Mouse (Mus musculus): Measurements from ENCODE around the gene Olfr45. TPM values are rescaled to one million over a fixed set of nuclear protein-coding genes. Genes with fewer than 3 reads are reported as not detected.
"Not testable (repeated sequence)": the region's sequence is repeated elsewhere in the genome, so short reads cannot be mapped to it uniquely, and the experiment has no call there.

Olfr45 gene
- not detected in 2 replicates for polyA plus RNA-seq (2012; rRNA removed)

- H3K36me3 ChIP-seq (ENCODE audit: control insufficient read depth, insufficient read depth, low read length) = no peaks in the 10 kb centered on the region
- H3K4me3 ChIP-seq (ENCODE audit: control insufficient read depth, insufficient read depth, low read length) = no peak within 1 kb of the TSS
- 97% methylated on average over 1 of the region's 1 CpGs for WGBS
- no peak for DNase-seq
- H3K27ac ChIP-seq (ENCODE audit: control insufficient read depth, insufficient read depth, low read length) = no peak within 1 kb of the TSS
- TF ChIP-seq CTCF (IDR thresholded peaks at IDR 0.05; ENCODE audit: borderline replicate concordance, control insufficient read depth, extremely low read depth, insufficient read depth, low read length, poor library complexity) (no peak), POLR2A (IDR thresholded peaks at IDR 0.05; ENCODE audit: control insufficient read depth, extremely low read depth, insufficient read depth, low read length, poor library complexity) (no peak)
- no peaks in the 10 kb centered on the region for H3K27me3 ChIP-seq (ENCODE audit: control insufficient read depth, insufficient read depth, low read length)
- no peaks in the 10 kb centered on the region for H3K4me1 ChIP-seq (replicated peaks; ENCODE audit: control insufficient read depth, insufficient read depth, low read length)
These were observed at the start of gene Olfr45 for GRCm38 (mm10) chr7:140681651-140682050. Olfr45 (plus strand) TSS chr7:140681951.

GRCm38 (mm10) chr7:140646152-140646551 lies 35.6 kb upstream of the Olfr45 start, which contains the start of gene Olfr53:
Olfr53 (plus strand) TSS chr7:140646452.
- no peak within 1 kb of the TSS for H3K27ac ChIP-seq (ENCODE audit: control insufficient read depth, insufficient read depth, low read length)
- H3K4me3 ChIP-seq (ENCODE audit: control insufficient read depth, insufficient read depth, low read length) = no peak within 1 kb of the TSS
- H3K36me3 ChIP-seq (ENCODE audit: control insufficient read depth, insufficient read depth, low read length) = no peaks in the 10 kb centered on the region
- H3K27me3 ChIP-seq (ENCODE audit: control insufficient read depth, insufficient read depth, low read length) = no peaks in the 10 kb centered on the region
- H3K4me1 ChIP-seq (replicated peaks; ENCODE audit: control insufficient read depth, insufficient read depth, low read length) = no peaks in the 10 kb centered on the region
- no peak for TF ChIP-seq POLR2A (IDR thresholded peaks at IDR 0.05; ENCODE audit: control insufficient read depth, extremely low read depth, insufficient read depth, low read length, poor library complexity)
- no peak for TF ChIP-seq CTCF (IDR thresholded peaks at IDR 0.05; ENCODE audit: borderline replicate concordance, control insufficient read depth, extremely low read depth, insufficient read depth, low read length, poor library complexity)
- no peak for DNase-seq
- 100% methylated on average over 1 of the region's 1 CpGs for WGBS

- Histone ChIP-seq H3K27ac (ENCODE audit: control insufficient read depth, insufficient read depth, low read length) (no peak within 1 kb of the TSS), H3K36me3 (ENCODE audit: control insufficient read depth, insufficient read depth, low read length) (no peaks in the 10 kb centered on the region), H3K4me3 (ENCODE audit: control insufficient read depth, insufficient read depth, low read length) (no peak within 1 kb of the TSS), H3K27me3 (ENCODE audit: control insufficient read depth, insufficient read depth, low read length) (no peaks in the 10 kb centered on the region), H3K4me1 (replicated peaks; ENCODE audit: control insufficient read depth, insufficient read depth, low read length) (no peaks in the 10 kb centered on the region)
- WGBS = 79% methylated on average over 4 of the region's 4 CpGs
- no peak for TF ChIP-seq POLR2A (IDR thresholded peaks at IDR 0.05; ENCODE audit: control insufficient read depth, extremely low read depth, insufficient read depth, low read length, poor library complexity)
- TF ChIP-seq CTCF (IDR thresholded peaks at IDR 0.05; ENCODE audit: borderline replicate concordance, control insufficient read depth, extremely low read depth, insufficient read depth, low read length, poor library complexity) = no peak
- no peak for DNase-seq
These were observed 22.1 kb upstream of the Olfr45 start, which contains the start of gene Olfr539 for GRCm38 (mm10) chr7:140659630-140660029. Olfr539 (plus strand) TSS chr7:140659930.

GRCm38 (mm10) chr7:140670693-140671092 lies 11.1 kb upstream of the Olfr45 start:
- H3K27me3 ChIP-seq (ENCODE audit: control insufficient read depth, insufficient read depth, low read length); DNase-seq: not testable (repeated sequence)
- WGBS = 87% methylated on average over 3 of the region's 3 CpGs

GRCm38 (mm10) chr7:140675863-140676262 lies 5.9 kb upstream of the Olfr45 start:
- 13% methylated on average over 6 of the region's 6 CpGs for whole genome bisulfite sequencing

More at GRCm38 (mm10) chr7:140670693-140671092, 11.1 kb upstream of the Olfr45 start:
- H3K27ac ChIP-seq (ENCODE audit: control insufficient read depth, insufficient read depth, low read length); H3K4me1 ChIP-seq (replicated peaks; ENCODE audit: control insufficient read depth, insufficient read depth, low read length); H3K4me3 ChIP-seq (ENCODE audit: control insufficient read depth, insufficient read depth, low read length); H3K36me3 ChIP-seq (ENCODE audit: control insufficient read depth, insufficient read depth, low read length): not testable (repeated sequence)

GRCm38 (mm10) chr7:140679591-140679990 lies 2.2 kb upstream of the Olfr45 start:
- H3K27ac ChIP-seq (ENCODE audit: control insufficient read depth, insufficient read depth, low read length); H3K36me3 ChIP-seq (ENCODE audit: control insufficient read depth, insufficient read depth, low read length); DNase-seq; H3K4me1 ChIP-seq (replicated peaks; ENCODE audit: control insufficient read depth, insufficient read depth, low read length); H3K4me3 ChIP-seq (ENCODE audit: control insufficient read depth, insufficient read depth, low read length); H3K27me3 ChIP-seq (ENCODE audit: control insufficient read depth, insufficient read depth, low read length): not testable (repeated sequence)
- WGBS = 75% methylated on average over 4 of the region's 4 CpGs

More at GRCm38 (mm10) chr7:140675863-140676262, 5.9 kb upstream of the Olfr45 start:
- TF ChIP-seq POLR2A (IDR thresholded peaks at IDR 0.05; ENCODE audit: control insufficient read depth, extremely low read depth, insufficient read depth, low read length, poor library complexity) (no peak), CTCF (IDR thresholded peaks at IDR 0.05; ENCODE audit: borderline replicate concordance, control insufficient read depth, extremely low read depth, insufficient read depth, low read length, poor library complexity) (no peak)
- no peaks in the 10 kb centered on the region for H3K36me3 ChIP-seq (ENCODE audit: control insufficient read depth, insufficient read depth, low read length)
- H3K27ac ChIP-seq (ENCODE audit: control insufficient read depth, insufficient read depth, low read length) = no peak overlapping the region
- no peak for DNase-seq
- H3K27me3 ChIP-seq (ENCODE audit: control insufficient read depth, insufficient read depth, low read length) = no peaks in the 10 kb centered on the region
- H3K4me3 ChIP-seq (ENCODE audit: control insufficient read depth, insufficient read depth, low read length) = no peak overlapping the region
- no peaks in the 10 kb centered on the region for H3K4me1 ChIP-seq (replicated peaks; ENCODE audit: control insufficient read depth, insufficient read depth, low read length)

GRCm38 (mm10) chr7:140696967-140697366 lies 15.2 kb downstream of the Olfr45 start, which contains the start of gene Olfr541:
Olfr541 (plus strand) TSS chr7:140697267.
- TF ChIP-seq POLR2A (IDR thresholded peaks at IDR 0.05; ENCODE audit: control insufficient read depth, extremely low read depth, insufficient read depth, low read length, poor library complexity) (no peak), CTCF (IDR thresholded peaks at IDR 0.05; ENCODE audit: borderline replicate concordance, control insufficient read depth, extremely low read depth, insufficient read depth, low read length, poor library complexity) (no peak)
- no peak for DNase-seq

More at GRCm38 (mm10) chr7:140696967-140697366, 15.2 kb downstream of the Olfr45 start, which contains the start of gene Olfr541:
- Histone ChIP-seq H3K27me3 (ENCODE audit: control insufficient read depth, insufficient read depth, low read length) (no peaks in the 10 kb centered on the region), H3K27ac (ENCODE audit: control insufficient read depth, insufficient read depth, low read length) (no peak within 1 kb of the TSS), H3K36me3 (ENCODE audit: control insufficient read depth, insufficient read depth, low read length) (no peaks in the 10 kb centered on the region), H3K4me1 (replicated peaks; ENCODE audit: control insufficient read depth, insufficient read depth, low read length) (no peaks in the 10 kb centered on the region), H3K4me3 (ENCODE audit: control insufficient read depth, insufficient read depth, low read length) (no peak within 1 kb of the TSS)

All from thymus, adult 2 months (tissue).